Mouse (Mus musculus): ENCODE measurements around the gene Rxrg. TPM values are rescaled to one million over a fixed set of nuclear protein-coding genes. Genes with fewer than 3 reads are reported as not detected.

Rxrg gene
- total and polyA plus RNA-seq, 3 experiments, result not detected

DNA sequence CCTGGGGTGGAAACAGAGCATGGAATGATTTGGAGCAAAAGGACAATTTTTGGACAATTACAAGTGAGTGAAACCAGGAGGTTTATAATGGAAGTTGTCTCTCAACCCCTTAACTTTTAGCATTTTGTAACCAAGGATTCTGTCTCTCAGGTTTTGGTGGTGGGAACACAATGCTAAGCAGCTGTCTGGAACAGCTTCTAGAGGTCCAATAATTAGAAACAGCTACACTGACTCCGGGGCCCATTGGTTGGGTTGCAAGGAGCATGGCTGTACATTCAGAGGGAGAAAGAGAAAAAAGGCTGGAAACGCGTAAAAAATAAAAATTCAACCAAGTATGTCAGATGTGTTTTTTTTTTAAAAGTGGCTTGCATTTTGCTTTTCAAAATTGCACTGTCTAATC is 50.5 kb downstream of the Rxrg start:
- Histone ChIP-seq H3K4me1 (ENCODE audit: control insufficient read depth in 1 of 2, insufficient read depth in 2 of 2, low read length in 2 of 2) (no peaks in the 10 kb centered on the region), H3K27me3 (ENCODE audit: control insufficient read depth in 1 of 2, insufficient read depth in 2 of 2, low read length in 2 of 2) (no peaks in the 10 kb centered on the region), H3K27ac (ENCODE audit: control insufficient read depth, low read depth, low read length) (no peak overlapping the region), H3K9me3 (replicated peaks; ENCODE audit: insufficient read depth, low read length) (no peaks in the 10 kb centered on the region), H3K4me3 (ENCODE audit: control insufficient read depth in 1 of 2, insufficient read depth in 1 of 2, low read depth in 2 of 2, low read length in 2 of 2) (no peak overlapping the region), H3K79me2 (ENCODE audit: control insufficient read depth, insufficient read depth, low read length, poor library complexity) (no peaks in the 10 kb centered on the region), H3K9ac (ENCODE audit: control insufficient read depth, low read depth, low read length, poor library complexity, severe bottlenecking) (no peak overlapping the region), H3K36me3 (ENCODE audit: control insufficient read depth in 1 of 2, insufficient read depth in 2 of 2, low read length in 2 of 2) (no peaks in the 10 kb centered on the region)
- no peak for DNase-seq (ENCODE audit: low read depth, low spot score)
- TF ChIP-seq ZNF384 (IDR thresholded peaks at IDR 0.05; ENCODE audit: low read depth, low read length) (no peak), UBTF (IDR thresholded peaks at IDR 0.05; ENCODE audit: borderline replicate concordance, insufficient read depth, low read depth, low read length) (no peak), CHD1 (IDR thresholded peaks at IDR 0.05; ENCODE audit: low read depth, low read length) (no peak), TAL1 (IDR thresholded peaks at IDR 0.05; ENCODE audit: low read length) (no peak), MAZ (IDR thresholded peaks at IDR 0.05; ENCODE audit: low read depth, low read length) (no peak), SMC3 (IDR thresholded peaks at IDR 0.05; ENCODE audit: low read depth, low read length) (no peak), GATA1 (IDR thresholded peaks at IDR 0.05; ENCODE audit: low read depth, low read length) (no peak), MYB (IDR thresholded peaks at IDR 0.05; ENCODE audit: low read depth, low read length) (no peak)

DNA sequence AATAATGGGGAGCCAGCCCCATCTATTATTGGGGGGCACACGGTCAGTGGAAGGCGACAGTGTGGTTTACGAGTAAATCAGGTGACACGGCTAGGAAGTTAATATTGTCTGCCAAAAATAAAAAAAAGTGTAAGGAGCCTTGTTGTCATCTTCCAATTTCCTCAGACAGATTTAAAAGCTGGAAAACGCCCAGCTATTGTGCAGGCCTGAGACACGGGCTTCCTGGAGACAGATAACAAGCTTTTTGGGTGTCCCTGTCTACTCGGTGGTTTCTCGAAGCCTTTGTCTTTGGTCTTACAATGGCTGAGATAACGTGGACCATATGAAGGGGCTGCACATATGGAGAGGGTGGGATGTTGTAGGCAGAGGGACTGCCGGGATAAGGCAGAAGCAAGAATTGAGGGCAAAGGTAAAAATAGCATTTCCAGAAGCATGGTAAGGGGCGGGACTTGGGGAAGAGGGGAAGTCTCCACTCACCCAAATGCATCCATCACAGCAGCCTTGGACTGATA is 51.0 kb downstream of the Rxrg start:
- H3K27ac ChIP-seq (ENCODE audit: control insufficient read depth, low read depth, low read length), result no peak overlapping the region
- no peak overlapping the region for H3K9ac ChIP-seq (ENCODE audit: control insufficient read depth, low read depth, low read length, poor library complexity, severe bottlenecking)
- no peak for DNase-seq (ENCODE audit: low read depth, low spot score)
- H3K79me2 ChIP-seq (ENCODE audit: control insufficient read depth, insufficient read depth, low read length, poor library complexity), result no peaks in the 10 kb centered on the region
- no peak overlapping the region for H3K4me3 ChIP-seq (ENCODE audit: control insufficient read depth in 1 of 2, insufficient read depth in 1 of 2, low read depth in 2 of 2, low read length in 2 of 2)
- H3K27me3 ChIP-seq (ENCODE audit: control insufficient read depth in 1 of 2, insufficient read depth in 2 of 2, low read length in 2 of 2), result no peaks in the 10 kb centered on the region
- no peaks in the 10 kb centered on the region for H3K36me3 ChIP-seq (ENCODE audit: control insufficient read depth in 1 of 2, insufficient read depth in 2 of 2, low read length in 2 of 2)
- no peak for TF ChIP-seq TBP (IDR thresholded peaks at IDR 0.05; ENCODE audit: low read depth, low read length)
- no peak for TF ChIP-seq POLR2A (IDR thresholded peaks at IDR 0.05; ENCODE audit: control insufficient read depth in 1 of 2, insufficient read depth in 1 of 2, low read depth in 1 of 2, low read length in 2 of 2, poor library complexity in 1 of 2)
- no peak for TF ChIP-seq CHD2 (IDR thresholded peaks at IDR 0.05; ENCODE audit: low read length)
- no peak for TF ChIP-seq RCOR1 (IDR thresholded peaks at IDR 0.05; ENCODE audit: low read depth, low read length)
- no peak for TF ChIP-seq TCF12 (IDR thresholded peaks at IDR 0.05; ENCODE audit: low read depth, low read length)
- TF ChIP-seq USF2 (IDR thresholded peaks at IDR 0.05; ENCODE audit: borderline replicate concordance in 1 of 2, insufficient read depth in 1 of 2, low read depth in 1 of 2, low read length in 2 of 2), result no peak
- TF ChIP-seq ZMIZ1 (IDR thresholded peaks at IDR 0.05; ENCODE audit: low read depth, low read length), result no peak
- no peak for TF ChIP-seq MXI1 (IDR thresholded peaks at IDR 0.05; ENCODE audit: low read depth, low read length)
- no peak for TF ChIP-seq POLR2AphosphoS2 (IDR thresholded peaks at IDR 0.05; ENCODE audit: low read length)
- TF ChIP-seq ETS1 (IDR thresholded peaks at IDR 0.05; ENCODE audit: low read depth, low read length), result no peak
- TF ChIP-seq MAFK (IDR thresholded peaks at IDR 0.05; ENCODE audit: borderline replicate concordance, low read depth, low read length), result no peak
- TF ChIP-seq RAD21 (IDR thresholded peaks at IDR 0.05; ENCODE audit: low read depth, low read length), result no peak
- no peak for TF ChIP-seq MEF2A (IDR thresholded peaks at IDR 0.05; ENCODE audit: extremely low read depth, insufficient replicate concordance, low read depth, low read length, poor library complexity, severe bottlenecking)
- no peak for TF ChIP-seq ZKSCAN1 (IDR thresholded peaks at IDR 0.05; ENCODE audit: low read depth, low read length)
- H3K9me3 ChIP-seq (replicated peaks; ENCODE audit: insufficient read depth, low read length), result no peaks in the 10 kb centered on the region
- H3K4me1 ChIP-seq (ENCODE audit: control insufficient read depth in 1 of 2, insufficient read depth in 2 of 2, low read length in 2 of 2), result no peaks in the 10 kb centered on the region

All from MEL (cell line).